Mouse (Mus musculus) splenic B cell, adult 2 months (primary cell): ENCODE data around the gene Map4k4.

Experiments used
- DNase-seq: peaks from one replicate; pipeline ENCODE4 v3.0.0-alpha.2; 2011; ENCODE audit warnings: low read depth, low spot score
- H3K27me3 ChIP-seq: 2 replicates; pipeline ENCODE4 v1.6.1; 2012; ENCODE audit warnings: mild to moderate bottlenecking, low read length, moderate library complexity, mixed read lengths; ENCODE audit not compliant: control insufficient read depth, poor library complexity, insufficient read depth, severe bottlenecking
- H3K36me3 ChIP-seq: 2 replicates; pipeline ENCODE4 v1.6.1; 2012; ENCODE audit warnings: mild to moderate bottlenecking, low read length, moderate library complexity, mixed read lengths; ENCODE audit not compliant: control insufficient read depth, poor library complexity, insufficient read depth, severe bottlenecking

Gene Map4k4

DNA sequence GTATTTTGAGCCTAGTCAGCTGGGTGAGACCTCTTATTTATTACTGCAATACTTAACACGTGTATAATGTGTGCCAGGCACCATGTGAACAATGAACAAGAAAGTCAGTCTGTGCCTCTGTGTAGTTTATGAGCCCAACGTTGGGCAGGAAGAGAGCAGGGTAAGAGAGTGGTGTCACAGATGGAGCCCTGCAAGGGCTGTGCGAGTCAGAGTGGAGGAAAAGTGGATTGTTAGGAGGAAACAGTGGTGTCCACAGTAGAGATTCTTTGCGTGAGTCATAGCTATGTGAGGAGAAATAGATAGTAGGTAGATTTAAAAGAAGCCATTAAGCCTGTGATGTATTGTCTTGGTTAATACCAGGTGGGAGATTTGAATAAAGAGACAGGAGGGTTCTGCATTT, 12.5 kb downstream of the Map4k4 start:
- H3K27me3 ChIP-seq = no peaks in the 10 kb centered on the region
- H3K36me3 ChIP-seq = no peaks in the 10 kb centered on the region
- DNase-seq = no peak

DNA sequence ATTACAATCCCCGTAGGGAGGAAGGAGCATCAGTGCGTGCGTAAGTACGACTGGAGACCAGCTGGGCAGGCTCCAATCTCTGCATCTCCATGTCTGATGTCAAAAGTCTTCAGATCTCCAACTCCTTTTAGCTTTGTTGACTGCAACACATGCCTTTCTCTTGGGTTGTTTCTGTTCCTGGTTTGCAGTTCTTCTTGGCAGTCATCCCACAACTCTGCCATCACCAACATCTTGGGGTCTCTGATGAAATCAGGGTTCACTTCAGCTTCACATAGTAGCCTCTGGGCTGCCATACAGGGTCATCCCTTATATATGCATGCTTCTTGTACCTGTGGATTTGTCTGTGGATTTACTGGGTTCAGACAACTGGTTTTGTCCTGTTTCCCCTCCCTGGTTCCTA, 15.4 kb downstream of the Map4k4 start:
- no peak for DNase-seq
- Histone ChIP-seq H3K36me3 (no peaks in the 10 kb centered on the region), H3K27me3 (no peaks in the 10 kb centered on the region)

DNA sequence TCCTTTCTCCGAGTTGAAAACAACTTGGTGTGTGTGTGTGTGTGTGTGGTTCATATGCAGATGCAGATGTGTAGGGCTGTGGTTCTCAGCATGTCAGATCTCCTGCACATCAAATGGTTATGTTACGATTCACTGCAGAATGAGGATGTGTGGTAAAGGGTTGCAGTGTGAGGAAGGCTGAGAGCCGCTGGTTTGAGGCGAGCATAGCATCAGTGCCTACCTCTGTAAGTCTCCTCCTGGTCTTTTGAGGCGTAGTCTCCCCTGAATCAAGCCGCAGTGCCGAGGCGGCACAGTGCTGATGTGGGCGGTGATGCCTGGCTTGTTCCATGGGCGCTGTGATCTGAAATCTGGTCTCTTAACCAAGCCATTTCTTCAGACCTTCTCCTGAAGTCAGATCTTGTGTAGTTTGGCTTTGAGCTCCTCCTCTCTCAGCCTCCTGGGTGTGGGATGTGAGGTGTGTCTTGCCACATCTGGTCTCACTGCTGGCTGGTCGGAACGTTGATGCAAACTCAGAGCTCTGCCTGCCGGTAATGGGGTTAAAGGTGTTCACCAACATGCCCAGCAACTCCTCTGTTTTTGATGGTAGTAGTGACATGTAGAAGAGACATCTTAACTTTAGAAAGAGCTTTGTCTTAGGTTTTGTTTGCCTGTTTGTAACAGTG, 17.3 kb downstream of the Map4k4 start:
- H3K36me3 ChIP-seq = no peaks in the 10 kb centered on the region
- DNase-seq = peak; percentile 51
- H3K27me3 ChIP-seq = no peaks in the 10 kb centered on the region

DNA sequence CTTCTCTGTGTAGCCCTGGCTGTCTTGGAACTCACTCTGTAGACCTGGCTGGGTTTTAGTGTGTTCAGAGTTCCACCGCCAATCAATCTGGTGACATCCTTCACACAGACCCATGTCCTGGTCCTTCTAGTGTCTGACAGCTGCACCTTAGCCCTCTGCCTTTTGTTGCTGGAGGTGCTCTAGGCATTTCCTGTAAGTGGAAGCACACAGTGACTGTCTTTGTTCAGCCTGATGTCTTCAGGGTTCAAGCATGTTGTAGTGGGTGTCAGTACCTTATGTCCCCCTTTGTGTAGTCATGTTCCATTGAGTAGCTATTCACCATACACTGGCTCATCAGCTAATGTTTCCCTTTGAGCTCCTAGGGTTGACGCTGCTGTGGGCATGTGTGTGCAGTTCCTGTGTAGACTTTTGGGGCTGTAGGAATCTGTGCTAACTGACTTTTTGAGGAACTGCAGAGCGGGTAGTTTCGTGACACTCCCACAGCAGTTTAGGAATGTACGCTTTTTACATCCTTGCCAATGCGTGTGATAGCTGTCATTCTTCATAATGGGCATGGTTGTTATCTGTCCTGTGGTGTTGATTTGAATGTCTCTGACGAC, 17.9 kb downstream of the Map4k4 start:
- H3K27me3 ChIP-seq = no peaks in the 10 kb centered on the region
- DNase-seq = peak; percentile 64
- no peaks in the 10 kb centered on the region for H3K36me3 ChIP-seq

DNA sequence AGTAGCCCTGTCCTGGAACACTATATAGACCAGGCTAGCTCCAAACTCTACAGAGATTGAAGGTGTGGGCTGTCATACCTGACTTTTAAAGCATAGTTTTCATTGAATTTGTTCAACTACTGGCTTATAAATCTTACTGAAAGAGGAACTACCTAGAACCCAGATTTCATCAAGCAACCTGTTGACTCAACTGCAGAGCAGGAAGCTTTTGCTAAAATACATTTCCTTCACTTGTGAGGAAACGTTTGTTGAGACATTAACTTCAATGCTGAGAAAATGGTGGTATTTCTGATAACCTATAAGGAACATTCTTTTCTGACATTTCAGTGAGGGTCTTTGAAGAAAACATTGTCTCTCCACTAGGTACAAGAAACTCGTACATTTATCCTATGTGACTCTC, 19.9 kb downstream of the Map4k4 start:
- Histone ChIP-seq H3K36me3 (no peaks in the 10 kb centered on the region), H3K27me3 (no peaks in the 10 kb centered on the region)
- DNase-seq = peak; percentile 53

DNA sequence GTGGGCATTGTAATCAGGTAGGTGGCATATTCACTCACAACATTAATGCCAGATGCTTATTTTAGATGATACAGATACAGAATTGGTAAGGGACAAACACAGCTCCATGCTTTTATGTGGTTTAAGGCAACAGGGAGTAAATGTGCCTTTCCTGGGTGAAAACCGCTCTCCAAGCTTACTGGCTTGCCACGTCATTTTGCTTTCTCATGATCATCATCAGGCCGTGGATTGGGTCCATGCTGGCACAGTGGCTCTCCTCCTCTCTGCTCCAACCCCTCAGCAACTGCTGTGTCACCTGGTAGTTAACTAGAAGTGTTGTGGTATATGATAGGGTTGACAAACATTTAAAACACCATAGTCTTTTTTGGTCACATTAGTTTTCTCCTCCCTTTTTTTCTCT, 21.3 kb downstream of the Map4k4 start:
- Histone ChIP-seq H3K27me3 (no peaks in the 10 kb centered on the region), H3K36me3 (no peaks in the 10 kb centered on the region)
- DNase-seq = no peak

DNA sequence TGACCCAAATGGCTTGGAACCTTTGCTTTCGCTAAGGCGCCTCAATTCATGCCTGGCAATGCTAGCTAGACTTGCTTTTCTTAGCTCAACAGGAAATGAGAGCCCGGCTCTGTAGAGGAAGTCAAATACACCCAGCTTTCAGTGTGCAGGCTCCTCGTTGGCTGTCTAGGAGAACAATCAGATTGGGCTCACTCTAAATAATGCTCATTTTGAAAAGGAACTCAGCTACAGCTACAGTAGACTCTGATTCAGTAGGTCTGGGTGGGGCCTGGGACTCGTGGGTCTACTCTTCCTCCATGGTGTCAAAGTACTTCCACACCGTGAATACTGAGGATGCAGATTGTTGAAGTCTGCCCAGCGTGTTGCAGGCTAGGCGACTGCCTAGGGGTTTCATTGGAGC, 22.0 kb downstream of the Map4k4 start:
- Histone ChIP-seq H3K27me3 (no peaks in the 10 kb centered on the region), H3K36me3 (no peaks in the 10 kb centered on the region)
- DNase-seq = peak; percentile 73

DNA sequence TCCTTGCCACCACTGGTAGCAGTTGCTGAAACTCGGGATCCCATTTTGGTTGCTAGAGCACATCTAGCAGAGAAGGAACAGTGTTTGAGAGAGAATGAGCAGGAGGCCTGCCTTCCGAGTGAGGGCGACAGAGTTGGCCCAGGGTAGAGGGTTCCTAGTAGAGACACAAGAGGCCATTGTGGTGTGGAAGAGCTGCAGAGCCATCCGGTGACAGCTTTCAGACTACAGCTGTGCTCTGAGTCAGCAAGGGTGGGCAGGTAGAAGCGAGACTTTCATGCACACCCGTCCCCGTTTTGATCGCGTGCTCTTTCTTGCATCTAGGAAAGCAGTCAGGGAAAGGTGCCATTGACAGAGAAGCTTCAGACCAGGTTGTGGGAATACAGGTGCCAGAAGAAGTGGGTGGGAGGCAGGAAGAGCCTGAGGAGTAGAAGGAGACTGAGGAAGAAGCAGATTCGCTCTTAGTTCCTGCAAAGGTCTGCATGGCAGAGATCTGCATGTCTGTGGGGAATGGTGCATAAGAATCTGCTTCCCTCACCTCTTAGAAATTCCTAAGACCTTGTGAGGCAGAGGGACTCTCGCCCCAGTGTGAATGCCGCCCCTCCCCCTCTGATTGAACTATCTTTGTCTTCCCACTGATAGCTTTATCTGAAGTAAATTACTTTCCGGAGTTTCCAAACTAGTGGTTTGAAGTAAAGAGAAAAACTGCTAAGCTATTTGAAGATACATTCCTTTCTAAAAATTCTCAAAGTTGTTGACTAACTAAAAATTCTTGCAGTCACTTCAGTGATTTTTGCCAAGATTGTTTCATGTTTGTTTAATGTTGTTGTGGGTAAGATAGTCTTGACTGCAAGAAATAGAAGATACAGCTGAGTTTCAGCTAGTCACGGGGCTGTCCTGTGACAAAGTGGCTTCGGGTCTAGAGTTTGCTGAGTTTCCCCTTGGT, 23.0 kb downstream of the Map4k4 start:
- DNase-seq = peak; percentile 54
- no peaks in the 10 kb centered on the region for H3K27me3 ChIP-seq
- no peaks in the 10 kb centered on the region for H3K36me3 ChIP-seq

DNA sequence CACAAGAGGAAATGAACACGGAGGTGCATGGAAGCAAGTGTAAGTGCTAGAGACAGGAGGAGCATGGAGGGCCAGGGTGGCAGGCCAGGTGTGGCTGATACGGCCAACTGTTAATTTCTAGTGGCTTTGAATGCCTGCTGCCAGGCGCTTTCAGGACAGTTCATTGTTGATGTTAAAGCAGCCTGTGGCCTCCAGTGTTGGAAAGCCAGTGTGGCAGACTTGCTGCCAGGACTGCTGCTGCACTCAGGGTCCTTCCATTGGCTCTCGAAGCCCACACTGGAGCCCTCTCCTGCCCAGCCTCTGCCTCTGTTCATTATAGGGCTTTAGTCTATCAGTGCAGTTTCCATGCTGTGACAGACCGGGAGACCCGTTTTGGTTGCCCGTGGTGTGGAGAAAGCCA, 30.3 kb downstream of the Map4k4 start:
- no peak for DNase-seq
- H3K27me3 ChIP-seq = no peaks in the 10 kb centered on the region
- no peaks in the 10 kb centered on the region for H3K36me3 ChIP-seq

DNA sequence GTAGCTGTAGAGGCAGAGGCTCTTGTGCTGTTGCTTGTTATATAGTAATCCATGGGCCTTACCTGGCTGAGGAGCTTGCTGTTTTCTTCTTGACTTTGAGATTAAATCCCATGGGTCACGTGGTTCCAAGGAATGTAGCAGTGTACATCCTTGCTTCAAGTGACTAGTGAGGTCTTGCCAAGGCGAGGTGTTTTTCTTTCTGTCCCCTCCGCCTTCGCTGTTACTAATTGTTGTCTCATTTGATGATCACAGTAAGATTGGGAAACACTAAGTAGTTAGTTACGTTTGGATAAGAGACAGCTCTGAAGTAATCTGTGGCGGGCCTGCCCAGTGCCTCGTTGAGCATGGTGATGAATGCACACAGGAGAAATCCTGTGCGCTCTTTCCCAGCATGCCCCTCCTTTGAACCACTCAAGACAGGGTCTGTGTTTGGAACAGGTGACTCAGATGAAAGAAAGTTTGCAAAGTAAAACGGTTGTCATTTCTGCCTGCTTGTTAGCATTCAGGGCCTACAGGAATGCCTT, 31.6 kb downstream of the Map4k4 start:
- H3K36me3 ChIP-seq = no peaks in the 10 kb centered on the region
- H3K27me3 ChIP-seq = no peaks in the 10 kb centered on the region
- no peak for DNase-seq

DNA sequence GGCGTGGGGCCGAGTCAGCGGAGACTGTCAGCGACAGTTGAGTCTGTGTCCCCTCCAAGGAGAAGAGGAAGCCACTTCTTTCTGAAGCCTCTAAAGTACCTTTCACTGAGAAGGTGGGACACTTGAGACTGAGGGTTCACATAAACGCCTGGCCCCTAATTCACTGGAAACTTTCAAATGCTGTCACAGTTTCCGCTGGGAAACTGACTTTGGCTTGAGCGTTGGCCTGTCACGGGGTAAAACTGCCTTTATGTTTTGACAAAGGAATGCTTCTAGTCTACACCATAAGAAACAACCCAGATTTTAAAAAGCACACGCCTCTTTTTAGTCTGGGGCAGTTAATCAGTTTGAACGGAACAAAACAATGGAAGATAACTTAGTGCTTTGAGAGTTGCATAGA, 32.2 kb downstream of the Map4k4 start:
- no peaks in the 10 kb centered on the region for H3K36me3 ChIP-seq
- peak; percentile 36 for DNase-seq
- no peaks in the 10 kb centered on the region for H3K27me3 ChIP-seq

DNA sequence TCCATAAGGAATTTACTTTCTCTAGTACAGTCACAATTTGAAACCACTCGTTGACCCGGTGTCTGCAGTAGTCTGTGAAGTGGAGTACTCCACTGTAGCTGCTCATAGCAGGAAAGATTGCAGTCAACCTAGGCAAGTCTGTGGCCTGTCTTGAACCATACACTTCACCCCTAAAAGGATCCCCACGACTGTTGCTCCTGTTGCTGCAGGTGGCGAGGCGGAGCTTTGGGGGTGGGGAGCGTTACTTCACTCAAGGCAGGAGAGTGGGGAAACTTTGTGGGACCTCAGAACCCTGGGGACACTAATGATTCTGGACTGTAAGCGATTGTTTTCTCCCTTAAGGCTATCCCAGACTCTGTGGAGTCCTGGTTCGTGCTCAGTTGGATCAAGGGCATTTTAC, 34.2 kb downstream of the Map4k4 start:
- no peaks in the 10 kb centered on the region for H3K27me3 ChIP-seq
- no peaks in the 10 kb centered on the region for H3K36me3 ChIP-seq
- no peak for DNase-seq

DNA sequence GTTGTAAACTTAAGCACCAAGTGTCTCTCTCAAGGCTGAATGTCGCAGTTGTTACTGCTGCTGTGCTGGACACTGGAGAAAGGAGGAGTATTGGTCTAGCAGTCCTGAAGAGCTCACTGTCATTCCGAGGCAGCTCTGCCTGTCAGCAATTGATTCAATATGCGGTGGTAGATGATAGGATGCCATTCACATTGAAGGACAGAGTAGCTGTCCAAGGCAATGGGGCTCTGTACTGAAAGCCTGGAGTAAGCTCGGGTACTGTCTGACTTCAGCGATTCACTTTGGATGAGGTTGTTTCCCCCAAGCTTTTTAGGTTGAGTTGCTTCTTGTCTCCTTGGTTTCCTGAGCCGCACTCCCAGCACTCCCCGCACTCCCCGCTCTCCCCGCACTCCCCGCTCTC, 34.9 kb downstream of the Map4k4 start:
- H3K27me3 ChIP-seq = no peaks in the 10 kb centered on the region
- H3K36me3 ChIP-seq = no peaks in the 10 kb centered on the region
- no peak for DNase-seq

DNA sequence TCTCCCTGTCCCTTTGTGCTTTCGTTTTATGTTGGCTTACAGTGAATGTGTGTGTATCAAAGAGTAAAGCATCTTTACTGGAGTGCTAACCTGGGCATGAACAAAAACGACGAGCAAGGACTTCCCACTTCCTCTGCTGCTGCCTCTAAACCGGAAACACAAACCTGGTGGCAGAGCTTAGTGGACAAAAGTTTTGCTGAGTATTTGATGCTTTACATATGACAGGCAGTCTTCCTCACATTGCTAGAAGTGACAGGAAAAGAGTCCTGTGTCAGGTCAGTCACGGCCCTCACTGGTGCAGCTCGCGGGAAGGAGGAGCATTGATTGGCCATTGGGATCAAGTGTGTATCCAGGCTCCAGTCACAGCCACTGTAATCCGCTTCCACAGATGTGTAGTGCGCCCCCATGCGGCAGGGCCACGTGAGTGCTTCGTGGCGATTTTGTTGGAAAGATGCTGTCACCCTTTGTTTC, 35.7 kb downstream of the Map4k4 start:
- DNase-seq = peak; percentile 87
- H3K36me3 ChIP-seq = no peaks in the 10 kb centered on the region
- no peaks in the 10 kb centered on the region for H3K27me3 ChIP-seq

DNA sequence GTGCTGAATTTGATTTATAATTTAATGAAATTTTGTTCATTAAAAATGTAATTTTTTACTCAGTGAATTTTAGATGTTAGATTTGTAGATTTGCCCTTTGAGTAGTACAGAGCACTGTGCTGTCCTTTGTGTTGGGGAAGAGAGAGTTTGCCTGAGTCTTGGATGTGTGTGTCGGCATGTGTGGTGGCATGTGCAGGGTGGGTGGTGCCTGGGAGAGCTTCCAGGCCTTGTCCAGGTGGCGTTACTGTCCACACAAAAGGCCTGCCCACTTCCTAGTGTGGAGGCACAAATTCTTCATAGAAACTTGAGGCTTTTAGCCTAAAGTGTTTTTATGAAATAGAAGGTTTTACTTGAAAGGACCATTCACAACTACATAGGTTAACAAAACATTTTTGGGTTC, 36.2 kb downstream of the Map4k4 start:
- Histone ChIP-seq H3K36me3 (no peaks in the 10 kb centered on the region), H3K27me3 (no peaks in the 10 kb centered on the region)
- no peak for DNase-seq
